Mouse (Mus musculus): ENCODE measurements at regions not wholly inside any gene's neighbourhood (a gene's known extent, or its start where the extent isn't known, plus 50 kb on each side); places are given as distances from the start of the nearest gene placed in this dataset.

- no peak for DNase-seq (ENCODE audit: low read depth)
Measured at GRCm38 (mm10) chr9:115683951-115684350, 225.3 kb upstream of the Gadl1 start.

GRCm38 (mm10) chr9:115686605-115687004 lies 222.7 kb upstream of the Gadl1 start:
- no peak for DNase-seq (ENCODE audit: low read depth)

- DNase-seq (ENCODE audit: low read depth) = no peak
Measured at GRCm38 (mm10) chr9:115692837-115693236, 216.4 kb upstream of the Gadl1 start.

- peak; percentile 42 for DNase-seq (ENCODE audit: low read depth)
Measured at GRCm38 (mm10) chr9:115703791-115704190, 205.5 kb upstream of the Gadl1 start.

GRCm38 (mm10) chr9:115704249-115704648 lies 205.0 kb upstream of the Gadl1 start:
- peak; percentile 52 for DNase-seq (ENCODE audit: low read depth)

GRCm38 (mm10) chr9:115705761-115706160 lies 203.5 kb upstream of the Gadl1 start:
- no peak for DNase-seq (ENCODE audit: low read depth)

GRCm38 (mm10) chr9:115708199-115708934 lies 200.9 kb upstream of the Gadl1 start:
- DNase-seq (ENCODE audit: low read depth) = no peak

GRCm38 (mm10) chr9:115710039-115710739 lies 199.1 kb upstream of the Gadl1 start:
- DNase-seq (ENCODE audit: low read depth) = peak; percentile 74

GRCm38 (mm10) chr9:115720306-115720705 lies 188.9 kb upstream of the Gadl1 start:
- DNase-seq (ENCODE audit: low read depth) = no peak

GRCm38 (mm10) chr9:115720841-115721240 lies 188.4 kb upstream of the Gadl1 start:
- DNase-seq (ENCODE audit: low read depth) = no peak

GRCm38 (mm10) chr9:115724063-115724462 lies 185.2 kb upstream of the Gadl1 start:
- DNase-seq (ENCODE audit: low read depth) = no peak

- no peak for DNase-seq (ENCODE audit: low read depth)
Measured at GRCm38 (mm10) chr9:115727361-115727760, 181.9 kb upstream of the Gadl1 start.

- no peak for DNase-seq (ENCODE audit: low read depth)
Measured at GRCm38 (mm10) chr9:115731557-115731956, 177.7 kb upstream of the Gadl1 start.

GRCm38 (mm10) chr9:115733104-115733503 lies 176.2 kb upstream of the Gadl1 start:
- no peak for DNase-seq (ENCODE audit: low read depth)

GRCm38 (mm10) chr9:115739984-115740383 lies 169.3 kb upstream of the Gadl1 start:
- no peak for DNase-seq (ENCODE audit: low read depth)

GRCm38 (mm10) chr9:115746436-115746835 lies 162.8 kb upstream of the Gadl1 start:
- DNase-seq (ENCODE audit: low read depth) = no peak

GRCm38 (mm10) chr9:115760496-115760895 lies 148.8 kb upstream of the Gadl1 start:
- no peak for DNase-seq (ENCODE audit: low read depth)

- no peak for DNase-seq (ENCODE audit: low read depth)
Measured at GRCm38 (mm10) chr9:115764136-115764535, 145.1 kb upstream of the Gadl1 start.

GRCm38 (mm10) chr9:115766471-115766870 lies 142.8 kb upstream of the Gadl1 start:
- DNase-seq (ENCODE audit: low read depth) = no peak

- DNase-seq (ENCODE audit: low read depth) = no peak
Measured at GRCm38 (mm10) chr9:115775112-115775511, 134.1 kb upstream of the Gadl1 start.

GRCm38 (mm10) chr9:115775858-115776257 lies 133.4 kb upstream of the Gadl1 start:
- DNase-seq (ENCODE audit: low read depth) = no peak

GRCm38 (mm10) chr9:115777097-115777864 lies 132.0 kb upstream of the Gadl1 start:
- no peak for DNase-seq (ENCODE audit: low read depth)

GRCm38 (mm10) chr9:115778862-115779261 lies 130.4 kb upstream of the Gadl1 start:
- DNase-seq (ENCODE audit: low read depth) = no peak

All from induced T-regulatory cell, adult 2 months (primary cell).